Mouse (Mus musculus) liver, embryonic 11.5 days (tissue): ENCODE results near the gene Gm17334. TPM values are rescaled to one million over a fixed set of nuclear protein-coding genes. Genes with fewer than 3 reads are reported as not detected.

Source experiments
- microRNA-seq: library from miRNA; unstranded; fragments of <30 nt; microRNA quantifications from one replicate; pipeline ENCODE4, GENCODE M21; 2017; ENCODE audit warnings: borderline number of aligned reads
- polyA plus RNA-seq: library from polyadenylated mRNA; unstranded; fragments of >200 nt; fragmentation: Nextera tagmentation; extraction: Ambion mirVana; gene quantifications from 2 replicates; pipeline ENCODE4 v1.2.1, GENCODE M21; 2014

Gene Gm17334
- polyA plus RNA-seq, 1 experiment from 2014 or later, result not detected

Small RNA genes within 50 kb of the gene (microRNA-seq; reads per million reads assigned to microRNA genes)
- gene Mir7671, result not detected

Other genes starting within 250 kb of the Gm17334 start
- 22.3 and 27.4 TPM in 2 replicates for gene Kif3a, start 205.8 kb downstream of the Gm17334 start, polyA plus RNA-seq
- gene Il4, start 154.5 kb downstream of the Gm17334 start, polyA plus RNA-seq, result 1.9 and 3.2 TPM in 2 replicates
- not detected in 2 replicates for gene Il13, start 138.5 kb downstream of the Gm17334 start, polyA plus RNA-seq
- gene Rad50, start 65.9 kb downstream of the Gm17334 start, polyA plus RNA-seq, result 36.4 and 37.5 TPM in 2 replicates
- not detected in 2 replicates for gene Il5, start 52.4 kb downstream of the Gm17334 start, polyA plus RNA-seq
- gene Irf1, start 3.2 kb downstream of the Gm17334 start, polyA plus RNA-seq, result 8.4 and 8.7 TPM in 2 replicates
- gene Gm12216, start 86.1 kb upstream of the Gm17334 start, polyA plus RNA-seq, result 0.51 TPM in 1 of 2 replicates, not detected in the other
- 4.4 and 4.8 TPM in 2 replicates for gene Slc22a5, start 118.5 kb upstream of the Gm17334 start, polyA plus RNA-seq
- gene Slc22a21, start 207.1 kb upstream of the Gm17334 start, polyA plus RNA-seq, result 1.3 and 2.1 TPM in 2 replicates